Mouse (Mus musculus) ES-Bruce4 (cell line): ENCODE results near the gene Fam184a. TPM values are rescaled to one million over a fixed set of nuclear protein-coding genes. Genes with fewer than 3 reads are reported as not detected.

Experiments
- H3K27ac ChIP-seq: 2 replicates; pipeline ENCODE4 v1.5.1; 2012; ENCODE audit warnings: low read length, inconsistent platforms; ENCODE audit not compliant: insufficient read depth
- H3K27me3 ChIP-seq: 2 replicates; pipeline ENCODE4 v1.6.1; 2012; ENCODE audit warnings: mild to moderate bottlenecking, low read length, inconsistent platforms; ENCODE audit not compliant: control insufficient read depth, poor library complexity, insufficient read depth, severe bottlenecking
- H3K36me3 ChIP-seq: 2 replicates; pipeline ENCODE4 v1.6.1; 2012; ENCODE audit warnings: inconsistent platforms, mild to moderate bottlenecking, low read length, moderate library complexity; ENCODE audit not compliant: control insufficient read depth, poor library complexity, insufficient read depth, severe bottlenecking
- H3K4me1 ChIP-seq: one replicate; pipeline ENCODE4 v1.8.1; 2011; ENCODE audit warnings: low read length; ENCODE audit not compliant: control insufficient read depth, insufficient read depth
- H3K4me3 ChIP-seq: 2 replicates; pipeline ENCODE4 v1.5.1; 2011; ENCODE audit warnings: low read depth, mild to moderate bottlenecking, low read length
- H3K9ac ChIP-seq: 2 replicates; pipeline ENCODE4 v1.6.1; 2012; ENCODE audit warnings: low read depth, mild to moderate bottlenecking, inconsistent platforms; ENCODE audit not compliant: poor library complexity, severe bottlenecking
- H3K9me3 ChIP-seq: replicated peaks from 2 replicates; pipeline ENCODE4 v1.6.1; 2012; ENCODE audit warnings: mild to moderate bottlenecking, low read length, inconsistent platforms; ENCODE audit not compliant: control insufficient read depth, poor library complexity, insufficient read depth, severe bottlenecking
- CTCF ChIP-seq: IDR thresholded peaks from one replicate; pipeline ENCODE4 v1.8.1; 2011; ENCODE audit warnings: low read depth, low read length
- EP300 ChIP-seq: IDR thresholded peaks from 2 replicates; pipeline ENCODE4 v1.6.1; 2011; ENCODE audit warnings: low read depth, low read length; ENCODE audit not compliant: insufficient read depth
- POLR2A ChIP-seq: IDR thresholded peaks from one replicate; pipeline ENCODE4 v1.8.1; 2011; ENCODE audit warnings: low read length; ENCODE audit not compliant: insufficient read depth
- polyA plus RNA-seq: library from polyadenylated mRNA; stranded (reverse); fragments of >200 nt; gene quantifications from 2 replicates; pipeline ENCODE4 v1.2.4, GENCODE M21; 2011; ENCODE audit warnings: low read depth; ENCODE audit not compliant: missing spikeins, insufficient read depth, insufficient read length

Gene Fam184a
- polyA plus RNA-seq, 1 experiment: 6.2 TPM

DNA sequence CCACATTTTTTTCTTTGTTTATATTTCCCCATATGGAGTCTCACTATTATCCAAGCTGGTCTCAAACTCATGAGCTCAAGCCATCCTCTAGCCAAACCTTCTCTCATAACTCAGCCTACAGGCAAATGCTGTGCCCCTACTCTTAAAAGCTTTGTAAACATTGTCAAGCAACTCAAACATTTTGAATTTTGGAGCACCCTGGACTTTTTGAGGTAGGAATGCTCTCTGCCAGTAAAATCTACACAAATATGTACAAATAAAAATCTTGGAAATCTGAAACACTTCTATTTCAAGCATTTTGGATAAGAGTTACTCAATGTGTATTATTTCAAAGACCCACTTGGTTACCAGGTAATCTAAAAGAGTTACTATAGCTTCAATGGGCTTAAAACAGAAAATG, 10.9 kb downstream of the Fam184a start:
- no peaks in the 10 kb centered on the region for H3K36me3 ChIP-seq
- no peaks in the 10 kb centered on the region for H3K27me3 ChIP-seq
- H3K27ac ChIP-seq: no peak overlapping the region
- TF ChIP-seq EP300: no peak
- no peak for TF ChIP-seq POLR2A
- TF ChIP-seq CTCF: no peak
- H3K4me3 ChIP-seq: no peak overlapping the region
- no peak overlapping the region for H3K9ac ChIP-seq
- no peaks in the 10 kb centered on the region for H3K9me3 ChIP-seq
- no peaks in the 10 kb centered on the region for H3K4me1 ChIP-seq

DNA sequence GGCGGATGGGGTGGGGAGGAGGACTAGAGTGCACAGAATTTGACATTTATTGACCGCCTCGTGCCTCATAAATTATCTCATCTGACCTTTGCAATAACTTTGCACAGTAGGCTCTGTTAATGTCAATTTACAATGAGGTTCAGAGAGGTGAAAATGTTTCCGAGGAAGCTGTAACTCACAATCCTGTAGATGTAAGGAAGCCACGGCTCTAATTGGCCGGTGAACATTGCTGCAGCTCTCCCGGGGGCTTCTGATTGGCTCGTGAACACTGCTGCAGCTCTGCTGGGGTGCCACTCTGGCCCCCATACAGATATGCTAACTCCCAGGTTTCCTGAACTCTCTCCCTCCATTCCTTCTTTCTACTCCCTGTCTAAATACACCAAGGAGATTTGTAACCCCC, 12.1 kb downstream of the Fam184a start:
- H3K4me1 ChIP-seq: no peaks in the 10 kb centered on the region
- H3K36me3 ChIP-seq: no peaks in the 10 kb centered on the region
- no peak overlapping the region for H3K27ac ChIP-seq
- no peaks in the 10 kb centered on the region for H3K9me3 ChIP-seq
- no peaks in the 10 kb centered on the region for H3K27me3 ChIP-seq
- no peak for TF ChIP-seq POLR2A
- no peak for TF ChIP-seq EP300
- TF ChIP-seq CTCF: no peak
- H3K4me3 ChIP-seq: no peak overlapping the region
- H3K9ac ChIP-seq: no peak overlapping the region

DNA sequence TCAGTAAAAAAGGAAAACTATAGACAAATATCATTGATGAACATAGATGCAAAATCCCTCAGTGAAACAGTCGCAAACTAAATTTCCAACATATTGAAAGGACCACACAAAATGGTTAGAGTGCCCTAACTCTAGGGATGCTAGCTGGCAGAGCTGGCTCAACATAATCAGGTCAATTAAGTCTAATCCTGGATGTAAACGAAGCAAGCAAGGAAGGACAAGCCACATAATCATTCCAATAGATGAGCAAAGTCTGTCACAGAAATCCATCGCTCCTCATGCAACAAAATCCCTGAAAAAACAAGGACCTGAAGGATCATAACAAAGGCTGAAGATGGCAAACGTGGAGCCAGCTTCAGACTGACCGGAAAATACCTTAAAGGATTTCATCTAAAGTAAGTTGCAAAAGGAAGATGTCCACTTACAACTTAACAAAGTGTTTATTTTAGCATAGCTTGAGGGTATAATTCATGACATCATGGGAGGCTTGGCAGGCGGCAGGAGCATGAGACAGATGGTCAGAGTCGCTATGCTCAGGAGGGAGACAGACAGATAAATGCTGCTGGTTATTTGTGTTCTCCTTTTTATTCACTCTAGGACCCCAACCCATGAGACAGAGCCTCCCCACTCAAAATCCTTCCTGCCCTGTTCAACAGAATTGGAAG, 15.6 kb downstream of the Fam184a start:
- no peak for TF ChIP-seq EP300
- no peak for TF ChIP-seq POLR2A
- TF ChIP-seq CTCF: no peak
- Histone ChIP-seq H3K27me3 (no peaks in the 10 kb centered on the region), H3K4me1 (no peaks in the 10 kb centered on the region), H3K9ac (no peak overlapping the region), H3K9me3 (no peaks in the 10 kb centered on the region), H3K27ac (no peak overlapping the region), H3K4me3 (no peak overlapping the region), H3K36me3 (no peaks in the 10 kb centered on the region)

DNA sequence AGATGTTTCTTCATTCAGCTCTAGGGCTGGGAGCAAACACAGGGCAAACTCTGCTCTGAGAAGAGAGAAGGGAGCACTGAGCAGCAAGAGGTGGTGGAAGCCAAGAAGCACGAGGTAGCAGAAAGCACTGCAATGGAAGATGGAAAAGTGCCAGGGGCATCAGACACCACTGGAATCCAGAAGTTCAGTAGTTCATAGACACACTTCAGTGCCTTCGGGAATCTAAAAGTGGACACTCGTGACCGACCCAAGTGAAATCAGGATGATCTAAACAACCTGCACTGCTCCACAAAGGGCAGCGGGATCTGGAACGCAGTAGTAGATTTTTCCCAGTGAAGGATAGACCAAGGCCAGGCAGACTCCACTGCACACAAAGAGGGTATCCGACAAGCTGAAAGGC, 18.6 kb downstream of the Fam184a start:
- Histone ChIP-seq H3K9ac (no peak overlapping the region), H3K4me1 (no peaks in the 10 kb centered on the region), H3K36me3 (no peaks in the 10 kb centered on the region), H3K4me3 (no peak overlapping the region), H3K9me3 (no peaks in the 10 kb centered on the region), H3K27ac (no peak overlapping the region), H3K27me3 (no peaks in the 10 kb centered on the region)
- TF ChIP-seq CTCF: no peak
- no peak for TF ChIP-seq EP300
- TF ChIP-seq POLR2A: no peak

DNA sequence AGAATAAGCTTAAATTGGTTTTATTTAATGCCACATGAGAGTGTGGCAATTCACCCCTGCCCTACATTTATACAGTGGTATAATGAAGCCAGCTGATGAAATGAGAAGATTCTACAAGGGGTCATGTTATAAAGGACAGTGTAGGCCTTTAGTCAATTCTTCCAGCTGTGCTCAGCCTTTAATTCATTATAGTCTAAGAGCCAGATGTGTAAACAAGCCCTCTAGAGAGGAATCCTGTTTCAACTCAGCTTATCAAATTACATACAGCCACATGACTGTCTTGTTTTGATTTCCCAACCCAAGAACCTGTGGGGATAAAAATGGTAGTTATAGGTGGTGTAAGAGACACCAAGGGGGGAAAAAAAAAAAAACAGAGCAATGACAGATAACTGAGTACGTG, 22.0 kb downstream of the Fam184a start:
- TF ChIP-seq POLR2A (no peak), CTCF (no peak), EP300 (no peak)
- Histone ChIP-seq H3K9ac (no peak overlapping the region), H3K27me3 (no peaks in the 10 kb centered on the region), H3K9me3 (no peaks in the 10 kb centered on the region), H3K36me3 (no peaks in the 10 kb centered on the region), H3K4me3 (no peak overlapping the region), H3K27ac (no peak overlapping the region), H3K4me1 (no peaks in the 10 kb centered on the region)

DNA sequence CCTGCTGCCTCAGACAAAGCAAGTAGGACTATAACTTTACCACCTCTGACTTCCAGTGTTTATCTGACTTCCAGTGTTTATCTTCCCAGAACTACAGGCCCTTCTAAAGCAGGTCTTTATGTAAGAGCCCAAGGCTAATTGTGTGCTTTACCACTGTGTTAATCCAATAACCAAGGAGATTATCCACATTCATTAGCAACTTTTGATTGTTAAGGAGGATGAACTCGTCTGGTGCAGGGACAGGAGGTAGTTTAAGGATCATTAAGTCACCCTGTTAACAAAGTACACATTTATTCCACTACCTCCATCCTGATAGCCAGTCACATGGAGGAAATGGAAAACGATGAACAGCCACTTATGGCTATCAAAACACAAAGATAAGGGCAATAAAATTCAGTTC, 25.6 kb downstream of the Fam184a start:
- Histone ChIP-seq H3K4me1 (no peaks in the 10 kb centered on the region), H3K27me3 (no peaks in the 10 kb centered on the region), H3K36me3 (no peaks in the 10 kb centered on the region), H3K27ac (no peak overlapping the region), H3K9ac (no peak overlapping the region), H3K9me3 (no peaks in the 10 kb centered on the region), H3K4me3 (no peak overlapping the region)
- TF ChIP-seq CTCF: no peak
- no peak for TF ChIP-seq POLR2A
- no peak for TF ChIP-seq EP300
